Mouse (Mus musculus) intestine, postnatal 0 days (tissue): ENCODE data around the gene Mmp25. TPM values are rescaled to one million over a fixed set of nuclear protein-coding genes. Genes with fewer than 3 reads are reported as not detected.

Source experiments
- ATAC-seq: fragments of 200-750 bp; cut with Nextera tagmentation; 2 replicates; pipeline ENCODE4 v1.8.0; 2017; ENCODE audit warnings: mild to moderate bottlenecking, moderate TSS enrichment, moderate library complexity
- H3K27ac ChIP-seq: fragments of 300-500 bp; sonication (generic); 2 replicates; pipeline ENCODE4 v1.5.1; 2014; ENCODE audit warnings: mild to moderate bottlenecking, low read depth, low read length, moderate library complexity
- H3K27me3 ChIP-seq: fragments of 300-500 bp; sonication (generic); replicated peaks from 2 replicates; pipeline ENCODE4 v1.6.1; 2014; ENCODE audit warnings: low read length, mixed read lengths; ENCODE audit not compliant: control insufficient read depth, insufficient read depth
- H3K36me3 ChIP-seq: fragments of 300-500 bp; sonication (generic); 2 replicates; pipeline ENCODE4 v1.6.1; 2014; ENCODE audit warnings: mild to moderate bottlenecking, moderate library complexity; ENCODE audit not compliant: control insufficient read depth, insufficient read depth
- H3K4me1 ChIP-seq: fragments of 300-500 bp; sonication (generic); replicated peaks from 2 replicates; pipeline ENCODE4 v1.6.1; 2014; ENCODE audit warnings: antibody characterized with exemption, low read length, mixed read lengths; ENCODE audit not compliant: control insufficient read depth, insufficient read depth
- H3K4me2 ChIP-seq: fragments of 300-500 bp; sonication (generic); replicated peaks from 2 replicates; pipeline ENCODE4 v1.6.1; 2014; ENCODE audit warnings: low read depth, mild to moderate bottlenecking, moderate library complexity
- H3K4me3 ChIP-seq: fragments of 300-500 bp; sonication (generic); 2 replicates; pipeline ENCODE4 v1.5.1; 2014; ENCODE audit warnings: low read depth, low read length
- H3K9ac ChIP-seq: fragments of 300-500 bp; sonication (generic); 2 replicates; pipeline ENCODE4 v1.6.1; 2014; ENCODE audit warnings: mild to moderate bottlenecking, low read depth, low read length
- H3K9me3 ChIP-seq: fragments of 300-500 bp; sonication (generic); 2 replicates; pipeline ENCODE4 v1.6.1; 2016; ENCODE audit warnings: mixed run types; ENCODE audit not compliant: control insufficient read depth
- CTCF ChIP-seq: sonication (generic); IDR thresholded peaks from 2 replicates; pipeline ENCODE4 v1.5.1; 2016; ENCODE audit warnings: low read depth, mild to moderate bottlenecking, control low read depth, antibody characterized with exemption, moderate library complexity
- WGBS: fragments of 180-500 bp; shearing (Covaris S2); extraction: QIAGEN DNeasy Blood & Tissue Kit; methylation state at CpG from one replicate; pipeline ENCODE4 v1.1.7; 2014; 5-methylcytosine and 5-hydroxymethylcytosine counted together
- polyA plus RNA-seq: library from polyadenylated mRNA; unstranded; fragments of >200 nt; fragmentation: Nextera tagmentation; extraction: Ambion mirVana; gene quantifications from 2 replicates; pipeline ENCODE4 v1.2.1, GENCODE M21; 2015

The Mmp25 gene
- polyA plus RNA-seq, 1 experiment from 2014 or later, result 0.13 TPM

DNA sequence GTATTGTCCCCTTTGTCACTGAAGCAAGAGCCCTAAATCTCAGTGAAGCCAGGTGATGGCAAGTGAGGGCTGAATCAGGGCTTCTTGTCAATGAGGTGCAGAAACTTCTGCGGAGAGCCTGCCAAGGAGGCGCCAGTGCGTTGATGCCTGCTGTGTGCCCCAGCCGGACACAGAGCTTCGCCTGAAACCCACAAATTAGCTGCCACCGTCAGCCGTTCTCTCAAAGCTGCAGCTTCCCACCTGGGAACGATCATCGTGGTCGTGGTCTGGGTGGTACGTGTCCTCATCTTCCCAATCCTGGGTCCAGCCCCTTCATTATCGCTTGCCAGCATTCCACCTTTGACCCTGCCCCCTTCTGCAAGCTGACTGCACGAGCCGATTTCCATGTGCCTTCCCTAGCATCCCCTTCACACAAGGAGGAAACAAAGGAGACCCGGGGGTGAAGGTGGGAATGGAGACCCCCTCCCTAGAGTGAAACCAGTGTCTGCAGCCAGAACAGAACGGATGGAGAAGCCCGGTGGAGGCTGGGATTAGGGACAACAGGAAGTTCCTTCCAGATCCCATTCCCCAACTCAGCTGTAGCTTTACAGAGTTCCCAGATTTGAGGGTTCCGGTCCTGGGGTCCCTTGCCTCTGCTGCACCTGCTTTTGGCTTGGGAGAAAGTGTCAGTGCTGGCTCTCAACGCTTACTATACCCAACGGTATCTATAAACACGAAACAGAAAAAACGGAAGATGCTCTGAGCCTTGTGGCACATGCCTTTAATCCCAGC lies 59.2 kb downstream of the Mmp25 start:
- no peaks in the 10 kb centered on the region for H3K27me3 ChIP-seq
- no peaks in the 10 kb centered on the region for H3K4me1 ChIP-seq
- no peak overlapping the region for H3K27ac ChIP-seq
- under 1% methylated on average over 22 of the region's 22 CpGs for WGBS
- peak overlapping the region; percentile 84 for H3K4me2 ChIP-seq
- H3K9me3 ChIP-seq, result no peaks in the 10 kb centered on the region
- TF ChIP-seq CTCF, result no peak
- peaks cover 2% of the 10 kb centered on the region; the same call in 1 of the 2 replicates for H3K36me3 ChIP-seq
- peak overlapping the region; percentile 68 for H3K4me3 ChIP-seq
- H3K9ac ChIP-seq, result peak overlapping the region; percentile 52
- ATAC-seq, result peak; percentile 72

- H3K9me3 ChIP-seq, result no peaks in the 10 kb centered on the region
- H3K9ac ChIP-seq, result no peak overlapping the region
- peaks cover 8% of the 10 kb centered on the region; the same call in 1 of the 2 replicates for H3K36me3 ChIP-seq
- WGBS, result 72% methylated on average over 8 of the region's 8 CpGs
- no peak overlapping the region for H3K27ac ChIP-seq
- H3K4me2 ChIP-seq, result peak overlapping the region; percentile 84
- no peak for ATAC-seq
- H3K4me1 ChIP-seq, result no peaks in the 10 kb centered on the region
- TF ChIP-seq CTCF, result no peak
- no peaks in the 10 kb centered on the region for H3K27me3 ChIP-seq
- no peak overlapping the region for H3K4me3 ChIP-seq
These were observed 60.3 kb downstream of the Mmp25 start for GRCm38 (mm10) chr17:23584786-23585185.

Other genes with a start within 250 kb of the Mmp25 start
- not detected in 2 replicates for gene Vmn2r117, start 165.6 kb downstream of the Mmp25 start, polyA plus RNA-seq
- gene Zfp213, start 81.0 kb downstream of the Mmp25 start, polyA plus RNA-seq, result 8.1 and 8.2 TPM in 2 replicates
- gene Zfp13, start 45.8 kb downstream of the Mmp25 start, polyA plus RNA-seq, result 3.1 and 3.4 TPM in 2 replicates
- not detected in 2 replicates for gene Zscan10, start 44.4 kb downstream of the Mmp25 start, polyA plus RNA-seq
- 7.8 and 8.5 TPM in 2 replicates for gene Bicdl2, start 15.2 kb upstream of the Mmp25 start, polyA plus RNA-seq
- 131 and 136 TPM in 2 replicates for gene Hcfc1r1, start 28.3 kb upstream of the Mmp25 start, polyA plus RNA-seq
- 14.7 and 15.5 TPM in 2 replicates for gene Thoc6, start 28.6 kb upstream of the Mmp25 start, polyA plus RNA-seq
- gene Tnfrsf12a, start 32.2 kb upstream of the Mmp25 start, polyA plus RNA-seq, result 46.6 and 50.9 TPM in 2 replicates
- gene Cldn6, start 34.0 kb upstream of the Mmp25 start, polyA plus RNA-seq, result 0.38 and 0.42 TPM in 2 replicates
- 0.23 and 0.34 TPM in 2 replicates for gene Cldn9, start 38.7 kb upstream of the Mmp25 start, polyA plus RNA-seq
- 0.05 TPM in 1 of 2 replicates, not detected in the other for gene 1520401A03Rik, start 77.5 kb upstream of the Mmp25 start, polyA plus RNA-seq
- gene Pkmyt1, start 81.1 kb upstream of the Mmp25 start, polyA plus RNA-seq, result 12.4 and 12.6 TPM in 2 replicates
- 15.0 and 15.9 TPM in 2 replicates for gene Paqr4, start 95.6 kb upstream of the Mmp25 start, polyA plus RNA-seq
- gene Kremen2, start 100.6 kb upstream of the Mmp25 start, polyA plus RNA-seq, result 2.7 and 2.8 TPM in 2 replicates
- 36.8 and 39.0 TPM in 2 replicates for gene Flywch1, start 126.3 kb upstream of the Mmp25 start, polyA plus RNA-seq
- 17.6 and 19.1 TPM in 2 replicates for gene Flywch2, start 140.8 kb upstream of the Mmp25 start, polyA plus RNA-seq
- 185 and 230 TPM in 2 replicates for gene Srrm2, start 145.3 kb upstream of the Mmp25 start, polyA plus RNA-seq
- gene Elob, start 183.9 kb upstream of the Mmp25 start, polyA plus RNA-seq, result 994 and 1,025 TPM in 2 replicates
- not detected in 2 replicates for gene Prss33, start 190.8 kb upstream of the Mmp25 start, polyA plus RNA-seq
- gene Prss32, start 198.6 kb upstream of the Mmp25 start, polyA plus RNA-seq, result 16.2 and 23.1 TPM in 2 replicates
- gene Prss41, start 198.9 kb upstream of the Mmp25 start, polyA plus RNA-seq, result 5.2 and 6.2 TPM in 2 replicates
- gene Prss21, start 222.8 kb upstream of the Mmp25 start, polyA plus RNA-seq, result not detected in 2 replicates
- 3.8 and 6.3 TPM in 2 replicates for gene Dcpp1, start 235.6 kb upstream of the Mmp25 start, polyA plus RNA-seq
- gene Dcpp2, start 235.6 kb upstream of the Mmp25 start, polyA plus RNA-seq, result not detected in 2 replicates